Mouse (Mus musculus) kidney, postnatal 14 days (tissue): ENCODE data around the gene Rps12-ps3.

Experiments
- DNase-seq: peaks from one replicate; pipeline ENCODE4 v3.0.0; 2022; ENCODE audit warnings: mixed read lengths

Rps12-ps3 gene

GRCm38 (mm10) chr19:59352760-59353159 lies 30.7 kb downstream of the Rps12-ps3 start:
- DNase-seq: no peak

GRCm38 (mm10) chr19:59354906-59355305 lies 32.8 kb downstream of the Rps12-ps3 start:
- no peak for DNase-seq

GRCm38 (mm10) chr19:59356388-59356787 lies 34.3 kb downstream of the Rps12-ps3 start:
- no peak for DNase-seq

GRCm38 (mm10) chr19:59356843-59357595 lies 34.9 kb downstream of the Rps12-ps3 start:
- no peak for DNase-seq

GRCm38 (mm10) chr19:59357878-59358277 lies 35.8 kb downstream of the Rps12-ps3 start:
- DNase-seq: no peak

GRCm38 (mm10) chr19:59359202-59359601 lies 37.1 kb downstream of the Rps12-ps3 start:
- DNase-seq: no peak

GRCm38 (mm10) chr19:59360486-59360896 lies 38.4 kb downstream of the Rps12-ps3 start:
- DNase-seq: no peak

GRCm38 (mm10) chr19:59362646-59363045 lies 40.6 kb downstream of the Rps12-ps3 start:
- no peak for DNase-seq

- no peak for DNase-seq
These were observed 41.6 kb downstream of the Rps12-ps3 start for GRCm38 (mm10) chr19:59363666-59364065.

GRCm38 (mm10) chr19:59366724-59367123 lies 44.6 kb downstream of the Rps12-ps3 start:
- no peak for DNase-seq

GRCm38 (mm10) chr19:59367892-59368291 lies 45.8 kb downstream of the Rps12-ps3 start:
- no peak for DNase-seq

- DNase-seq: no peak
These were observed 48.9 kb downstream of the Rps12-ps3 start for GRCm38 (mm10) chr19:59371016-59371415.
